Mouse (Mus musculus) c-Kit-positive CD71-positive TER-119-negative erythroid progenitor cells, embryonic 14.5 days (primary cell): ENCODE data around the gene Txnrd2.

Experiments used
- DNase-seq: peaks from one replicate; pipeline ENCODE4 v3.0.0-alpha.2; 2013; ENCODE audit warnings: low read depth

Gene Txnrd2

GRCm38 (mm10) chr16:18486126-18486525 lies 59.9 kb downstream of the Txnrd2 start:
- DNase-seq = no peak

GRCm38 (mm10) chr16:18490281-18490680 lies 64.1 kb downstream of the Txnrd2 start:
- DNase-seq = no peak

GRCm38 (mm10) chr16:18490894-18491293 lies 64.7 kb downstream of the Txnrd2 start:
- no peak for DNase-seq

GRCm38 (mm10) chr16:18497865-18498515 lies 71.8 kb downstream of the Txnrd2 start:
- DNase-seq = peak; percentile 40

- DNase-seq = peak; percentile 86
Measured at GRCm38 (mm10) chr16:18498558-18498990, 72.4 kb downstream of the Txnrd2 start, which contains the start of the genes Gnb1l and Rtl10. TSS of gene Gnb1l (plus strand) at chr16:18498713. TSS of gene Rtl10 (plus strand) at chr16:18498901.

GRCm38 (mm10) chr16:18498996-18499395 lies 72.8 kb downstream of the Txnrd2 start:
- no peak for DNase-seq

- no peak for DNase-seq
Measured at GRCm38 (mm10) chr16:18501531-18501930, 75.3 kb downstream of the Txnrd2 start.

- DNase-seq = no peak
Measured at GRCm38 (mm10) chr16:18503566-18504342, 77.6 kb downstream of the Txnrd2 start.

GRCm38 (mm10) chr16:18506524-18507199 lies 80.5 kb downstream of the Txnrd2 start:
- no peak for DNase-seq

GRCm38 (mm10) chr16:18507200-18507549 lies 81.0 kb downstream of the Txnrd2 start:
- no peak for DNase-seq

- no peak for DNase-seq
Measured at GRCm38 (mm10) chr16:18511741-18512140, 85.6 kb downstream of the Txnrd2 start.

- no peak for DNase-seq
Measured at GRCm38 (mm10) chr16:18513508-18513907, 87.3 kb downstream of the Txnrd2 start.

GRCm38 (mm10) chr16:18518091-18518490 lies 91.9 kb downstream of the Txnrd2 start:
- DNase-seq = no peak

- DNase-seq = no peak
Measured at GRCm38 (mm10) chr16:18523563-18524245, 97.5 kb downstream of the Txnrd2 start.

GRCm38 (mm10) chr16:18528656-18529055 lies 102.5 kb downstream of the Txnrd2 start:
- DNase-seq = no peak
